Mouse (Mus musculus) telencephalon, adult 2 months (tissue): ENCODE data around the gene Kcnn3.

Source experiments
- DNase-seq: peaks from one replicate; pipeline ENCODE4 v3.0.0-alpha.2; 2011; ENCODE audit warnings: low read depth, low spot score

Gene Kcnn3

DNA sequence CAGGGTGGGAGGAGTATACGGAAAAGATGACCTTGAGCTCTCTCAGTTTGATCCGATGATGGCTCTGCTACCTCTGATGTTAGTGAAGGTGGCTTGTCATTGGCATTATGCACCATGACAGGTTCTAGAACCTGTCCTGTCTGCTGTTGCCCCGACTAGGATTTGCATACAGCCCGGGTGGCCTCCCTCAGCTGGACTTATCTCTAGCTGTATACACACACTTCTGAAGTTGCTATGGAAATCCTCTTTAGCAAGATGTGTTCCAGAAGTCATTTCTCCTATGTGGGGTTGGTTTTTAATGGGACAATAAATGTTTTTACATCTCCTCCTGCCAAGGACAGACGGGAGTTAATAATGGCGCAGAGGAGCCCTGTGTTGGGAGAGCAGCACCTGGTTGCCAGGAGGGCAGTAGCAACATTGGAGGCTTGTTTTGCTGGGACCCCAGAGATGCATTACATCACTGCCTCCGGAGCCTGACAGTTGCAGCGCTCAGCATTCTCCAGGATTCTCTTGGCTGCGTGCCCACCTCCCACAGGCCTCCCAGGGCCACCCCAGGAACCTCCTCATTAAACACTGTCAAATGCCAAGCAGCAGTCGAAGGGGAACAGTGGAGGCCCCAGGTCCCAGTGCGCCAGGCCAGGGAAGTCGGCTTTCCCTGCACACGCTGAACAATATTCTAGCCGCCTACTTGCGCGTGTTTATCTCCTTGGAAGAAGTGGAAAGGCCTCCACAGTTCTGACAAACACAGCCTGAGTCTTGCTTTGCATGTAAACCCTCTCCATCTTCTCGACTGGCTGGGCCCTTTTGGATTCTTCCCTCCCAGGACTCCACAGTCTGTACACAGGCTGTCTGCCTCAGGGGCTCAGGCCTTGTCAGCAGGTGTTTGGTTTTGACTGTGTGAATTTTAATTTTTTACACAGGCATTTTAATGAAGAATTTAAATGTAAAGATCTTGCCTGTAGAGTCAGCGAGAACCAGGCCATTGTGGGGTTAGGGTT is 93.9 kb downstream of the Kcnn3 start:
- peak; percentile 29 for DNase-seq

DNA sequence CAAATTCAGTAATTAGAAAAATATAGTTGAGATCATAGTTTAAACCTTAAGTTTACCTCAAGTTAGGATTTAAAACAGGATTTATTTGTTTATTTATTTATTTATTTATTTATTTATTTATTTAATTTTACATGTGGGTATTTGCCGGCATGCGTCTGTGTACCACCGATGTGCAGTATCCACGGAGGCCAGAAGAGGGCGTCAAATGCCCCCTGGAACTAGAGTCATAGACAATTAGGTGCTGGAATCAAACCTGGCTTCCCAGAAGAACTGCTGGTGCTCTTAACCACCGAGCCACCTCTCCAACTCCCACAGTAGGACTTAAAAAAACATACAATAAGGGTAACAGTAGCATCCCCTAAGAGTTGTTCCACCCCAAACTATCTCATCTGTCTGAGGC is 96.9 kb downstream of the Kcnn3 start:
- DNase-seq = no peak

DNA sequence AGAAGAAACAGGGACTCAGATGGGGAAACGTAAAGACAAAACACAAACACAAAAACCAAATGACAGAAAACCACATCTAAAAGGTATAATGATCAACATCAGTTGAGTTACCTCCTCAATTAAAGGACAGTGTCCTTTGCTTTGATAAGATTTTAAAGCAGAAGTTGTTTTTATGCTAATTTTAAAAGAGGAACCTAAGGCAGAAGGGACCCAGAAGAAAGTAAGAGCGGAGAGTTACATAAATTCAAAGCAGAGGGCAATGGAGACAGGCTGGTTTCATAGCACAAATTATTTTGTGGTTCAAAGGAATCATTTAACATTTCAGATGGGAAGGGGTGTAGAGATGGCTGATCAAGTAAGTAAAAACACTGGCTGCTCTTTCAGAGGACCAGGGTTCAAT is 97.4 kb downstream of the Kcnn3 start:
- no peak for DNase-seq

DNA sequence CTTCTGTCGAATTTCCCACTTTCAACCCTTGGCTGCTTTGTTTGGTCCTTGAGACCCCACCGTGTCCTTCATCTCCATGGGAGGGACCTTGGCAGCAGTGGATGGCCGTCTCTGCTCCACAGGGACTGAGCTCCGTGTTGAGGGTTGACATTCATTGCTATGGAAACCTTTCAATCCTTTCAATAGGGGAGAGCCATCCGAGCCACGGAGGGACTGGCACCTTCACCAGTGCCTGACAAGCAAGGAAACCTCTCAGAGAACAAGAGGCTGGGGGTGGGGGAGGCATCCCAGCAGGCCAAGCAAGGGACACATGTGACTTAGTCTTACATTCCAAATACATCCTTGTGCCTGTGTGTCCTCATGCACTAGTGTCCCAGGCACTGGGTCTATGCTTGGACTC is 102.9 kb downstream of the Kcnn3 start:
- DNase-seq = no peak

DNA sequence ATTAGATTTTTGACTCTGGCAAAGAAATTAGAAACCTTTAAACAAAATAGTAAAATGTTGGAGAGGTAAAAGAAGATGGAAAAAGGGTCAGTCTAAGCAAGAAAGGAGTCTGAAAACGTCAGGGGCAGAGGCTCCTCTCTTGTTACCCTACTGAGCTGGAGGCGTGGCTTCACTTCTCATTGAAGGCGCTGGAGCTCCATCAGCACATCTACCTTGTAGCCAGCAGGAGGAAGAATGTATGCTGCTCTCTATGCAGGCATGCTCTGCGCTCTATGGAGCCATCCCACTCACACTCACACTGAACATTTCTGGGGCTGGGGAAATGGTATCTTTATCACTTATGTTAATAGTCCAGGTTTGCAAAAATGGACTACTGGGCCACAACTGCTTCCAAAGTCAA is 103.6 kb downstream of the Kcnn3 start:
- DNase-seq = no peak

DNA sequence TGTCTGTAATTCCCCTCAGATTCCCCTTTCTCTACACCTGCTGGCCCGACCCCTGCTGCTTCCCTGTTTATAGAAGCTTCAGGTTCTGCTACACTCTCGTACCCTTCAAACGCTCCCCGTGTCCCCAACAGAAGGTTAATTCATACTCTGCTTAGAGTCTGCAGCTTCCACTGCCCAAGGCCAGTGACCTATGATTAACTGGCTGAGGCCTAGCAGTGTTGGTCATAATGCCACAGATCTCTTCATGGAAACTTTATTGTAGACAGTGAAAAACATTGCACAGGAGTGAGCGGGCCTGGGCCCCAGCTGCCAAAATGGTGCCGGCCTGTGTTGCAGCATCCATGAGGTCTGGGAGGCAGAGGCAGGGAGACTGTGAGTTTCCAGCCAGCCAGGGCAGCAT is 104.0 kb downstream of the Kcnn3 start:
- no peak for DNase-seq

DNA sequence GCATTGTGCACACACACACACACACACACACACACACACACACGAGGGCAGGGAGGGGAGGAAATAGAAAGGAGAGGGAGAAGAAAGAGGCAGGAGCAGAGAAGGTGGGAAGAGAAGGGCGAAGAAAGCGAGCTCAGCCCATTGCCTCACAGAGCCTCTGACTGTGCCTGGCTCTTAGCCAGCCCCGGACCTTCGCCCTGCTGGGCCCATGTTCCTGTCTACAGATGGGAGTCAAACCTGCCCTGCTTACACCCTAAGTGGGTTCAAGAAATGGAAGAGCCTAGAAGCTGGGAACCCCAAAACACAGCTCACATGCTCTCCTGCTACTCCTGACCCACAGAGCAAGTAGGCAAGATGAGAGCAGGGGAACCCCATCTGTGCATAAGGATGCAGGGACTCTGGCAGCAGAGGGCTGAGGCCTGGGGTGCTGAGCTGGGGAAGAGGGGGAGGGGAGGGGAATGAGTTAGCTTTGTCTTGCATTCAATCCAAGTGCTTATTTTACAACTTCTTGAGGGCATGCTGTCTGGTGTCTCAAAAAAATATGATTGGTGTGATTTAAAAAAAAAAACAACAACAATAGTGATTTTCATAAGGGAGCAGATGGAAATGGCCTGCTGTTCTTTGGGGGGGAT is 105.0 kb downstream of the Kcnn3 start:
- DNase-seq = no peak

DNA sequence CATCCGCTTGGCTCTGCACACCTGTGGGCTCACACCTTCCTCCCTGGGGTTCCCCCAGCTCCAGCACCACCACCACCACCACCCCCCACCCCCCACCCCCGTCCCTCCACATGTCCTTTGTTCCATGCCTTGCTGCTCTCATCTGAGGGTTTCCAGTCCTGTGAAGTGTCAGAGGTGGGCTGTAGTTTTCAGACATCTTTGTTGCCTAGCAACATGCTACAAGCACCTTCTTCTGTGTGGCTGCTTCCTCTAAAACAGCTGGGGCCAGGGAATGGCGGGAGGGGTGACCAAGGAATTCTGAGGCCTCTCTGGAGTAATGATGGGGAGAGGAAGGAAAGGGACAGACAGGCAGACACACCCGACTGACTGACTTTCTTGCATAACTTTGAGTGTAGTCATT is 106.6 kb downstream of the Kcnn3 start:
- DNase-seq = no peak

DNA sequence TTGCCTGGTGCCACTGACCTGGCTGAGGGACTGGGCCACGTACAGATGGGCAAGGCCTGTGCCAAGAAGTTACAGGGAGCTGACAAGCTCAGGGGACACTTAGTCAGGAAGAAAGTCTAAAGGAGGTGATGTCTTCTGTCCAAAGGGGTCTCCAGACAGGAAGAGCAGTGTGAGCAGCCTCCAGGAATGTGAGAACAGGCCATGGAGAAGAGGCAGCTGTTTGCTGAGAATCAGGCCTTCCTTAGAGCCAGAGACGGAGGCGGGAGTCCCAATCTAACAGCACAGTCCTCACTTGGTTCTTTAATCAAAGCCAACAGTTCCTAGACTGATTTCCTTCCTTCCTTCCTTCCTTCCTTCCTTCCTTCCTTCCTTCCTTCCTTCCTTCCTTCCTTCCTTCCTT is 109.8 kb downstream of the Kcnn3 start:
- no peak for DNase-seq

DNA sequence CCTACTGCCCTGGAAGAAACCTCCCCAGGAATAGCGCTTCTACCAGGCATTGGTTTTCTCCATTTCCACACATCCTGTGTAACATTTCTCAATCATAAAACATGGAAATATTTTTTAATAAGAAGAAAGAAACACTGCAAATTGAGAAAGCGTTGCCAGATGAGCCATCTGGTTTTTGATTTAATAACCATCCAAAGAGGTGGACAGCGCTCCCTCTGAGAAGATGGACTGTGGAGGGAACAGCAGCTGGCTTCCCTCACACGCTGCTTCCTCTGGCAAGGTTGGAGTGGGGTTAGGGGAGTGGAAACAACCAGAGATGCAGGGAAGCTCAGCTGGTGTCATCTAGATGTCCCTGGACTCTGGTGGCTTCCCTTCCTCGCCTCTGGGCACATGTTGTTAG is 111.8 kb downstream of the Kcnn3 start:
- DNase-seq = no peak

DNA sequence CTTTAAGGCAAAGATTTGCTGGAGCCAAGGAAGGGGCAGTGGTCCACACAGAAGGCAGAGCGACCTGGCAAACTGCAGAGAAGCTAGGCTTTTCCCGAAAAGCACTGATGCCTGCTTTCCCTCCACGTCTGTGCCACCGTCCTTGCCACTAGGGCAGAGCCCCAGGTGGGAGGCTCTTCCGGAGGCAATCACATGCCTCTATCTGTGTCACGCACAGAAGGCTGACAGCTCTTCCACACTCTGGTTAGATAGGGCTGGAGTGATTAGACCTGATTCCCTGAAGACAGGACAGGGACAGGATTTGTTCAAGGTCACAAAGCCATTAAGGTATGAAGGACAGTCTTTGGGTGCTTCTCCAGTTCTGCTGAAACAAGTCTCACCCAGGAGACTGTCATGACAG is 113.6 kb downstream of the Kcnn3 start:
- no peak for DNase-seq

DNA sequence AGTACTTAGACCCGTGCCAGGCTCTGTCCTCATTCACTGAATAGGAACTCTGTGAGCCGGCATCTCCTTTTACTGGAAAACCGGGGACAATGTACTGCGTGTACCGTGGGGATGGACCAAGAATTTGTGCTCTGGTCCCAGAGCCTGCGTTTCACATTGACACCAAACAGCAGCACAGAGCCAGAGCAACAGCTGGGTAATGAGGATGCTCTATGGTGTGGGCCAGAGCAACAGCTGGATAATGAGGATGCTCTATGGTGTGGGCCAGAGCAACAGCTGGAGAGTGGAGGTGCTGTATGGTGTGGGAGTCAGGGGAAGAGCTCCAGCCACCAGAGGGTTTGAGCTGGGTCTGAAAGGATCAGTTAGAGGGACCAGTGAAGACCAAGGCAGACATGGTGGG is 114.0 kb downstream of the Kcnn3 start:
- DNase-seq = no peak

DNA sequence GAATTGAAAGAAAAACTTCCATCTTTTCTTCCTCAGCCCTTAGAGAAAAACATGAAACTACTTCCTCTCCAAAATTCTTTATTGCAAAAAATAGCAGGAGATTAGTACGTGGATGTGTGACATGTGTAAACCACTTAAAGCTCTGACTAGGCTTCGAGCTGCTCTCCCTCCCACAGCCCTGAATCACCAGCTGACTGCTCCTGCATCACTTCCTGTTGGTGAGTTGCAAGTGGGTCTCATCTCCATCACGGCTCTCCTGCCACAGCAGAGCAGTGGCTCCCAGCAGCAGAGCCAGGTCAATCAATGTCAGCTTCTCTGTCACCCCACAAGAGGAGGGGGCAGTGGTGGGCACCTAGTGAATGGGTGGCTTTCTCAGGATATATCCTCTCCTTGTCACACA is 120.8 kb downstream of the Kcnn3 start:
- DNase-seq = peak; percentile 54

DNA sequence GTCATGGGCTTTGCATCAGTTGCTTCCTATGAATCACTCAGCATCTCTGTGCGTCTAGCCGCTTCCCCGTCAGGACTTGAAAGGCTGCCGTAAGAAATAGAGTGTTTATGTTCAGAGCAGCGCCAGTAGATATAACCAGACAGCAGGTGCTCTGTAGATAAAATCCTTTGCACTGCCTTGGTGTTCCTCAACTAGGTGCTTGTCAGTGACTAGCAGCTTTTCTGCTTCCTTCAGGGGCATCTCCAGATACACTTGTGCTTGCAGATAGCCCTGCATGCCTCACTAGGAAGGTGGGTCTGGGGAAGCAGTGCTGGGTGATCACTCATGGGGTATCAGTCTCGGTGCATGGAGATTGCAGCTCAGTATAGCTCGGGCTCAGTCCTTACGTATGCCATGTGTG is 123.4 kb downstream of the Kcnn3 start:
- DNase-seq = no peak

DNA sequence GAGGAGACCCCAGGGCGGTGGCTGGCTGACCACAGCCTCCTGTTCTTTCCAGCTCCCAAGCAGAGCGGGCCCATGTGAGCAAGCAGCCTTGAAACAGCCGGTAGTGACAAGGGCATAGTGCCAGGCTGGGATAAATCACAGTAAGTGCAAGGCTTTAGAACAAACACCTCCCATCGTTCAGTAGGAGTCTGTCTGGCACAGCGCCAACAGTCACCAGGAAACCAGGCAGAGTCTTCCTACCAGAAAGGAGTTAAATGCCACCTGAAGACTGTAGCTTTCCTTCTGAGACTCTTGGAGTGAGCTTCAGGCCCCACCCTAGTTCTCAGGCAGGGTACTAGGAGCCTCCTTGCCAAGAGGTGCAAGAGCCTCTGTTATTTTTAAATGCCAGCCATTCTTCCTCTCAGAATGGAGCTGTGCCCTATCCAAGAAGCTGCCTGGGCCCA is 126.9 kb downstream of the Kcnn3 start:
- DNase-seq = peak; percentile 87

DNA sequence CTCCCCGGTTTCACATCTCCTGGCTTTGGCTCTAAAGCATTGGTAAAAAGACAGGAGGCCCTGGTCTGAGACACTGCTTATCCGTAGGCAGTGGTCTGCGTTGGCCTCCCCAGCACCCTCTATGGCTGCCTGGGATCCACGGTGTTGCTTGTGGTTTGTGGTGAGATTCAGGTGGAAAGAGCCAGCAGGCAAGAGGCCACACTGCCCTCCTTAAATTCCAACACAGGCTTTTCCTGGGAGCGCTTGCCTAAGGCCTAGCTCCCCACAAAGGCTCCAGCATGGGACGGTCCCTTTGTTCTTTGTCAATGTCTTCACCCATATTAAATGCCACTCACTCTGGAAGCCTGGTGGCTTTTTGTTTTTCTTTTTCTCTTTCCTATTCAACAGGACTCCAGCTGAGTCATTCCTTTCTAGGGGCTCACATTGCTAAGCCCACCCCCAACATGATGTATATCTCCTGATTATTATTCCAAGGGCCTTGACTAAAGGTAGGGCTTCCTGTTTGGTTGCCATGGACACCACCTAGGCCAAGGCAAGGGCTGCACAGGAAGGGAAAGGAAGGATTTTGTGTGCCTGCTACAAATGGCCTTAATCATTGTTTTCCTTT is 127.4 kb downstream of the Kcnn3 start:
- no peak for DNase-seq

DNA sequence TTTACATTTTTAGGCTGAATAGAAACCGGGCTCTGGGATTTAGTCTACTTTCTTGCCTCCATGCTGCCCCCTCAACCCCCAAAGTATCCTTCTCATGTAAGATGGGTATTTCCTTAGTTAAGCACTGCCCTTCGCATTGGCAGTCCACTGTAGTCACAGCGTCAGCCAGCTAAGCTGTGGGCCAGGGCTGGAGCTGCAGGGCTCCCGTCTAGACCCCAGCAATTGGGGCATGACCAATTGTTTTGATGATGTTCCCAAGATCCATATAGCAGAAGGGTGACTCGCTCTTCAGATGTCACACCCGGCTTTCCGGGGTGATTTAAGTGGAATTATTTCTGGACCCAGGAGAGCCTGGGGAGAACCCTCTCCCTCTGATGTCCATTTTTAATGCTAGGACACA is 129.9 kb downstream of the Kcnn3 start:
- no peak for DNase-seq

DNA sequence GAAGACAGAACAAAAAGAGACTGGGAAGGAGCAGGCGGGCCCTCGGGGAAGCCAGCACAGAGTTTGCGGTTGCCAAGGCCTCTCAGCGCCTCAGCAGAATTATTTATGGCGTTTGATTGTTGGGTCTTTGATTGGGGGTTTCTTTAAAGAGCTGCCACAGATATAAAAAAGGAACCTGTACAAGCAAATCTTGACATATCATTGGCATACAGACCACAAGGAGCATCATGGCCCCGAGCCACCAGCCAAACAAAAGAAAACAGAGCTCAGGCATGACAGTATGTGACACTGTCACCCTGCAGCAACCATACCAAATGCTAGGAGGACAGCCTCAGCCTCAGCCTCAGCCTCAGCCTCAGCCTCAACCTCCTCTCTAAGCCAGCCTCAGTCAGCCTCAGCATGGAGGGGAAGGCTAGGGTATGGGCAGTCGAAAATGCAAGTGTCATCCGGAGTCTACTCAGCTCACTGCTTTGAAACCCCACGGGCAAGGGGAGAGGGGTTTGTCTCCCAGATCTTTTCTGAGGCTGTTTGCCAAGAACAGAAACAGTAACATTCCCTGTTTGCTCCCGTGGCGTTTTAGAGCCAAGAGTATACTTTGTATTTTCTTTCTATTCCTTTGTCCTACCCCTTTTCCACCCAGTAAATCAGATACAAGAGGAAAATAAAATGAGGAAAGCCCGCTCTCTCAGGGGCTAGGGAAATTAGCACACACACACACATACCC is 133.4 kb downstream of the Kcnn3 start:
- DNase-seq = no peak

DNA sequence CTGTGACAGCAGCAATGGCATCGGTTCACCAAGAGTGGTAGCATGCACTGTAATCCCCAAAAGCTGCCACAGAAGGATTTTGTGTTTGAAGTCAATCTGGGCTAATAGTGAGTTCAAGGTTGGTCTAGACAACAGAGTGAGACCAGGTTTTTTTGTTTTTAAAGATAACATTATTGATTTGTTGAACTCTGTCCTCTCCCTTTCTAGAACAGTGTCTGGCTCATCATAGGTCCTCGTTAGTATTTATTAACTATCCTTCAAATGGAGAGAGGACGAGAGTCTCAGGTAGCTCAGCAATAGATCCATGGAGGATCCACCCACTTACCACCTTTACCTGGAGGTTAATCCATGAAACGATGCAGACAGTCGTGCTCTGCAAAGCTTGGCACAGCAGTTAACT is 137.1 kb downstream of the Kcnn3 start:
- no peak for DNase-seq

DNA sequence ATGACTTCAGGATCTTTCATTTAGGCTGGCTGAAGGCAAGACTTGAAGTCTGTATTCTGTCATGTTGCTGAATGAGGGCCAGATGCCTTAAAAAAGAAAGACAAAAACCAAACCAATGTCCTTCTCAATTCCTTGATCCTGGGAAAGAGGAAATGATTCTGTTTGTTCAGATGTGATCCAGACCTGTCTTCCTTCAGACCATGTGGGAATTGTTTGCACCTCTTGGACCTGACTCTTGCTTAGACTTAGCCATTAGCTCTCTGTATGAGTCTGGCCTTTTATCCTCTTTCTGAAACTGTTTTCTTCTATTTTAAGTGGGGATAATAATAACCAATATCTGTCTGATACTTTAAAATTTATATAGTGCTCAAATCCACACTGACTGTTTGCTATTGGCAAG is 138.5 kb downstream of the Kcnn3 start:
- no peak for DNase-seq

DNA sequence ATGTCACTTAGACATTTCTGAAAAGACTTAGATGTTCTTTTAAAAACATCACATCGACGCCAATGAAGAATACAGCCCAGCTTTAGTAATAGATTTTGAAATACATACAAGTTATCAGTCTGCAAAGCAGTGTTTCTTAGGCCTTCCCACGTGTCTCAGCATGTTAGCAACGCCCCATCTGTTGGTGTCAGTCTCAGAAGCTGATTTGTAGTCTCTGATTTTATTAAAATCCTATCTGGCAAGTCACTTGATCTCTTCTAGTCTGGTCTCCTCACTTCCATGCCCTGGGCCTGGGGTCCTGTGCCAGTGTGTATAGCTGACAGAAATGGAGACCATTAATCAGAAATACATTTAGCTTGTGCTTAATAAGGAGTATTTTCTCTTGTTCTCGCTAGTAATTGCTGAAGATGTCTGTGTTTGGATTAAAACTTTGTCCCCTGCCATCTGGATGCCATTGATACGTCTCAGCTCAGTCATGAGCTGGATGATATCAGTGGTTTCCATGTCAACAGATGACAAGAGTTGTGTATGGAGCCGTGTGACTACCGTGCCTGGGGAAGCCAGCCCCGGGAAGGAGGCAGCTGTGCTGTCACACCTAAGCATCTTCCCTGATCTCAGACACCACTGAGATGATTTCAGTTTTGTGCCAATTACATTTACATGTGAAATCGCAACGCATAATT is 140.1 kb downstream of the Kcnn3 start:
- DNase-seq = no peak
